Mouse (Mus musculus): ENCODE data around the gene Olfr171. TPM values are rescaled to one million over a fixed set of nuclear protein-coding genes. Genes with fewer than 3 reads are reported as not detected.
"Not testable (repeated sequence)": the region's sequence is repeated elsewhere in the genome, so short reads cannot be mapped to it uniquely, and the experiment has no call there.

Gene Olfr171
- polyA plus RNA-seq (2016; fragmentation: Nextera tagmentation; extraction: Ambion mirVana), result not detected in 2 replicates

GRCm38 (mm10) chr16:19629816-19630215 is at the start of gene Olfr171:
Gene Olfr171 (minus strand): TSS chr16:19629916.
- WGBS, result 65% methylated on average over 1 of the region's 1 CpGs
- 0 out of 2 replicates have a peak, but pooled peaks cover 3% of the 10 kb centered on the region for H3K9me3 ChIP-seq
- no peak for ATAC-seq (ENCODE audit: insufficient number of reproducible peaks, insufficient read depth, low FRiP score, low TSS enrichment)
- no peaks in the 10 kb centered on the region for H3K36me3 ChIP-seq
- H3K27me3 ChIP-seq, result no peaks in the 10 kb centered on the region
- H3K4me1 ChIP-seq, result no peaks in the 10 kb centered on the region
- no peak within 1 kb of the TSS for H3K27ac ChIP-seq
- H3K4me3 ChIP-seq, result no peak within 1 kb of the TSS
- no peak within 1 kb of the TSS for H3K4me2 ChIP-seq (replicated peaks)
- no peak within 1 kb of the TSS for H3K9ac ChIP-seq

- Histone ChIP-seq H3K4me3 (no peak overlapping the region), H3K4me2 (replicated peaks) (no peak overlapping the region), H3K36me3 (no peaks in the 10 kb centered on the region), H3K27ac (no peak overlapping the region), H3K9ac (no peak overlapping the region), H3K4me1 (no peaks in the 10 kb centered on the region), H3K27me3 (no peaks in the 10 kb centered on the region), H3K9me3 (no peaks in the 10 kb centered on the region)
- 88% methylated on average over 2 of the region's 2 CpGs for WGBS
- ATAC-seq (ENCODE audit: insufficient number of reproducible peaks, insufficient read depth, low FRiP score, low TSS enrichment), result no peak
Measured at GRCm38 (mm10) chr16:19670768-19671357, 41.1 kb upstream of the Olfr171 start.

- Histone ChIP-seq H3K9me3 (no peaks in the 10 kb centered on the region), H3K4me1 (no peaks in the 10 kb centered on the region), H3K9ac (no peak overlapping the region), H3K4me3 (no peak overlapping the region), H3K36me3 (no peaks in the 10 kb centered on the region), H3K27me3 (no peaks in the 10 kb centered on the region), H3K4me2 (replicated peaks) (no peak overlapping the region), H3K27ac (no peak overlapping the region)
- ATAC-seq (ENCODE audit: insufficient number of reproducible peaks, insufficient read depth, low FRiP score, low TSS enrichment), result no peak
- 63% methylated on average over 1 of the region's 1 CpGs for WGBS
Measured at GRCm38 (mm10) chr16:19666312-19666711, 36.6 kb upstream of the Olfr171 start.

GRCm38 (mm10) chr16:19611782-19612181 is 17.9 kb downstream of the Olfr171 start, which contains the start of gene Olfr170:
Gene Olfr170 (minus strand): TSS chr16:19611882.
- not testable (repeated sequence) for H3K27ac ChIP-seq; H3K4me3 ChIP-seq; H3K36me3 ChIP-seq; H3K4me1 ChIP-seq; H3K9me3 ChIP-seq; ATAC-seq (ENCODE audit: insufficient number of reproducible peaks, insufficient read depth, low FRiP score, low TSS enrichment); H3K9ac ChIP-seq; H3K27me3 ChIP-seq; H3K4me2 ChIP-seq (replicated peaks)
- WGBS, result 85% methylated on average over 2 of the region's 2 CpGs

GRCm38 (mm10) chr16:19603166-19603565 is 26.6 kb downstream of the Olfr171 start:
- Histone ChIP-seq H3K9me3 (no peaks in the 10 kb centered on the region), H3K4me2 (replicated peaks) (no peak overlapping the region), H3K4me1 (no peaks in the 10 kb centered on the region), H3K27me3 (no peaks in the 10 kb centered on the region), H3K27ac (no peak overlapping the region), H3K36me3 (no peaks in the 10 kb centered on the region), H3K9ac (no peak overlapping the region), H3K4me3 (no peak overlapping the region)
- 59% methylated on average over 2 of the region's 2 CpGs for WGBS
- ATAC-seq (ENCODE audit: insufficient number of reproducible peaks, insufficient read depth, low FRiP score, low TSS enrichment), result no peak

Other genes starting within 250 kb of the Olfr171 start
- gene Olfr165, start 206.8 kb downstream of the Olfr171 start, polyA plus RNA-seq (2016; fragmentation: Nextera tagmentation; extraction: Ambion mirVana), result not detected in 2 replicates
- gene Olfr166, start 146.2 kb downstream of the Olfr171 start, polyA plus RNA-seq (2016; fragmentation: Nextera tagmentation; extraction: Ambion mirVana), result not detected in 2 replicates
- not detected in 2 replicates for gene Olfr167, start 107.7 kb downstream of the Olfr171 start, polyA plus RNA-seq (2016; fragmentation: Nextera tagmentation; extraction: Ambion mirVana)
- not detected in 2 replicates for gene Olfr168, start 94.4 kb downstream of the Olfr171 start, polyA plus RNA-seq (2016; fragmentation: Nextera tagmentation; extraction: Ambion mirVana)
- not detected in 2 replicates for gene Olfr169, start 58.1 kb downstream of the Olfr171 start, polyA plus RNA-seq (2016; fragmentation: Nextera tagmentation; extraction: Ambion mirVana)
- not detected in 2 replicates for gene Olfr170, start 18.0 kb downstream of the Olfr171 start, polyA plus RNA-seq (2016; fragmentation: Nextera tagmentation; extraction: Ambion mirVana)
- 0.05 TPM in 1 of 2 replicates, not detected in the other for gene Lamp3, start 76.5 kb upstream of the Olfr171 start, polyA plus RNA-seq (2016; fragmentation: Nextera tagmentation; extraction: Ambion mirVana)
- gene B3gnt5, start 130.3 kb upstream of the Olfr171 start, polyA plus RNA-seq (2016; fragmentation: Nextera tagmentation; extraction: Ambion mirVana), result 39.7 and 39.9 TPM in 2 replicates

Measured in embryonic facial prominence, embryonic 12.5 days (tissue).